Mouse (Mus musculus) forebrain, embryonic 10.5 days (tissue): ENCODE data around the gene Olfr539. TPM values are rescaled to one million over a fixed set of nuclear protein-coding genes. Genes with fewer than 3 reads are reported as not detected.

Source experiments
- DNase-seq: peaks from one replicate; pipeline ENCODE4 v3.0.0-alpha.2; 2017; ENCODE audit warnings: low spot score; ENCODE audit errors: extremely low spot score
- H3K27ac ChIP-seq: fragments of 300-500 bp; sonication (generic); 2 replicates; pipeline ENCODE4 v1.5.1; 2016; ENCODE audit warnings: mild to moderate bottlenecking
- H3K27me3 ChIP-seq: fragments of 300-500 bp; sonication (generic); 2 replicates; pipeline ENCODE4 v1.6.1; 2016; ENCODE audit warnings: mild to moderate bottlenecking; ENCODE audit not compliant: poor library complexity, severe bottlenecking
- H3K36me3 ChIP-seq: fragments of 300-500 bp; sonication (generic); replicated peaks from 2 replicates; pipeline ENCODE4 v1.6.1; 2016; ENCODE audit warnings: mild to moderate bottlenecking, moderate library complexity
- H3K4me1 ChIP-seq: fragments of 300-500 bp; sonication (generic); 2 replicates; pipeline ENCODE4 v1.6.1; 2016
- H3K4me3 ChIP-seq: fragments of 300-500 bp; sonication (generic); 2 replicates; pipeline ENCODE4 v1.5.1; 2016; ENCODE audit warnings: mild to moderate bottlenecking, moderate library complexity
- H3K9me3 ChIP-seq: fragments of 300-500 bp; sonication (generic); 2 replicates; pipeline ENCODE4 v1.6.1; 2016; ENCODE audit warnings: mild to moderate bottlenecking, moderate library complexity
- WGBS: fragments of 180-500 bp; shearing (Covaris S2); methylation state at CpG from one replicate; pipeline ENCODE4 v1.1.7; 2016; 5-methylcytosine and 5-hydroxymethylcytosine counted together
- polyA plus RNA-seq: library from polyadenylated mRNA; unstranded; fragments of >200 nt; fragmentation: Nextera tagmentation; extraction: Ambion mirVana; gene quantifications from 2 replicates; pipeline ENCODE4 v1.2.1, GENCODE M21; 2016

Olfr539 gene
- polyA plus RNA-seq, 1 experiment from 2014 or later, result not detected

GRCm38 (mm10) chr7:140721095-140721494, 61.4 kb downstream of the Olfr539 start:
- no peaks in the 10 kb centered on the region for H3K36me3 ChIP-seq
- H3K4me3 ChIP-seq, result no peak overlapping the region
- H3K9me3 ChIP-seq, result no peaks in the 10 kb centered on the region
- no peak for DNase-seq
- no peaks in the 10 kb centered on the region for H3K4me1 ChIP-seq
- 87% methylated on average over 6 of the region's 6 CpGs for WGBS
- H3K27ac ChIP-seq, result no peak overlapping the region
- no peaks in the 10 kb centered on the region for H3K27me3 ChIP-seq

- H3K36me3 ChIP-seq, result no peaks in the 10 kb centered on the region
- H3K4me1 ChIP-seq, result no peaks in the 10 kb centered on the region
- peaks cover 8% of the 10 kb centered on the region; the same call in 1 of the 2 replicates for H3K9me3 ChIP-seq
- H3K4me3 ChIP-seq, result no peak overlapping the region
- DNase-seq, result no peak
- no peaks in the 10 kb centered on the region for H3K27me3 ChIP-seq
- no peak overlapping the region for H3K27ac ChIP-seq
These were observed 65.8 kb downstream of the Olfr539 start for GRCm38 (mm10) chr7:140725558-140725957.

Other genes starting within 250 kb of the Olfr539 start
- not detected in 2 replicates for gene Olfr532, start 238.3 kb upstream of the Olfr539 start, polyA plus RNA-seq
- gene Olfr533, start 196.6 kb upstream of the Olfr539 start, polyA plus RNA-seq, result not detected in 2 replicates
- not detected in 2 replicates for gene Olfr535, start 175.7 kb upstream of the Olfr539 start, polyA plus RNA-seq
- gene Olfr536, start 152.5 kb upstream of the Olfr539 start, polyA plus RNA-seq, result not detected in 2 replicates
- gene Olfr538, start 92.0 kb upstream of the Olfr539 start, polyA plus RNA-seq, result not detected in 2 replicates
- not detected in 2 replicates for gene Olfr46, start 58.7 kb upstream of the Olfr539 start, polyA plus RNA-seq
- gene Olfr61, start 31.0 kb upstream of the Olfr539 start, polyA plus RNA-seq, result not detected in 2 replicates
- gene Olfr53, start 13.5 kb upstream of the Olfr539 start, polyA plus RNA-seq, result not detected in 2 replicates
- not detected in 2 replicates for gene Olfr45, start 22.0 kb downstream of the Olfr539 start, polyA plus RNA-seq
- gene Olfr541, start 37.3 kb downstream of the Olfr539 start, polyA plus RNA-seq, result not detected in 2 replicates
- not detected in 2 replicates for gene Cyp2e1, start 103.8 kb downstream of the Olfr539 start, polyA plus RNA-seq
- not detected in 2 replicates for gene Syce1, start 127.9 kb downstream of the Olfr539 start, polyA plus RNA-seq
- 3.7 and 3.8 TPM in 2 replicates for gene Zfp941, start 162.2 kb downstream of the Olfr539 start, polyA plus RNA-seq
- gene Urah, start 175.1 kb downstream of the Olfr539 start, polyA plus RNA-seq, result 0.41 and 0.64 TPM in 2 replicates
- not detected in 2 replicates for gene Scgb1c1, start 185.6 kb downstream of the Olfr539 start, polyA plus RNA-seq
- not detected in 2 replicates for gene Odf3, start 187.9 kb downstream of the Olfr539 start, polyA plus RNA-seq
- not detected in 2 replicates for gene Gm45785, start 196.4 kb downstream of the Olfr539 start, polyA plus RNA-seq
- gene Ric8a, start 197.0 kb downstream of the Olfr539 start, polyA plus RNA-seq, result 51.3 and 57.6 TPM in 2 replicates
- 21.2 and 22.5 TPM in 2 replicates for gene Bet1l, start 197.6 kb downstream of the Olfr539 start, polyA plus RNA-seq
- gene Psmd13, start 222.0 kb downstream of the Olfr539 start, polyA plus RNA-seq, result 354 and 374 TPM in 2 replicates
- gene Sirt3, start 222.4 kb downstream of the Olfr539 start, polyA plus RNA-seq, result 26.8 and 28.4 TPM in 2 replicates
- gene Cox8b, start 240.5 kb downstream of the Olfr539 start, polyA plus RNA-seq, result not detected in 2 replicates